Mouse (Mus musculus): ENCODE measurements around the gene Zfp978. TPM values are rescaled to one million over a fixed set of nuclear protein-coding genes. Genes with fewer than 3 reads are reported as not detected.

The Zfp978 gene
- polyA plus RNA-seq, 1 experiment from 2014 or later = 0.26 TPM

Other genes starting within 250 kb of the Zfp978 start
- 9.3 TPM in 2 replicates for gene Zfp991, start 229.3 kb upstream of the Zfp978 start, polyA plus RNA-seq (2014; fragmentation: Nextera tagmentation; extraction: Ambion mirVana)
- gene Zfp988, start 55.6 kb upstream of the Zfp978 start, polyA plus RNA-seq (2014; fragmentation: Nextera tagmentation; extraction: Ambion mirVana) = 0.21 and 0.22 TPM in 2 replicates
- gene Zfp982, start 131.1 kb downstream of the Zfp978 start, polyA plus RNA-seq (2014; fragmentation: Nextera tagmentation; extraction: Ambion mirVana) = 8.1 and 8.3 TPM in 2 replicates
- gene Gm16503, start 178.9 kb downstream of the Zfp978 start, polyA plus RNA-seq (2014; fragmentation: Nextera tagmentation; extraction: Ambion mirVana) = 0.59 and 0.67 TPM in 2 replicates
- gene Zfp985, start 192.0 kb downstream of the Zfp978 start, polyA plus RNA-seq (2014; fragmentation: Nextera tagmentation; extraction: Ambion mirVana) = 0.26 and 0.71 TPM in 2 replicates

Data from stomach, embryonic 14.5 days (tissue).